Comparison of ENCODE assay signal across 20 mouse cellular contexts in the genomic region with DNA sequence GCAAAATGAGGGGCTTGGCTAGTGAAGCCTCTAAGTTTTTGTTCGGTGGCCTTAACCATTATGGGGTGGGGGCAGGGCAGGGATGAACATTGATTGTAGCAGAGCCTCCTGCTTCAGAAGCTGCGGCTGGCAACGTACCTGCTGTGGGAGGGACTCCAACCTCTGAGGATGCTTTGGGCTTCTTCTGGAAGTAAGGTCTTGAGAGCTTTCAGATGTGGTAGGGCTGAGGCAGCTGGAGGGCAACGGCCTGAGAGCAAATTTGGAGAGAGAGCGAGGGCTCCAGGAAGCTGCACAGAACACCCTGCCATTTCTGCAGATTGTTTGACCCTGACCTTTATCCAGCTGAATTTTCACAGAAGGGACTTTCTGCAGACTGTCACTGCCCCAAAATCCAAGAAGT.
"Had no signal": no experiment of that assay in that cellular context is flagged by ENCODE, and none has a peak within 500 bp of the region (broad histone marks: within the 10 kb centered on the region; RNA-seq: fewer than 3 reads in every experiment).

No protein-coding gene starts in this region.

- H3K27me3 ChIP-seq: limb, embryonic 12.5 days; limb, embryonic 15.5 days; stomach, embryonic 15.5 days had no signal

- H3K9me3 ChIP-seq: limb, embryonic 12.5 days; limb, embryonic 15.5 days; midbrain, embryonic 12.5 days; midbrain, embryonic 15.5 days; stomach, embryonic 15.5 days had no signal

- DNase-seq: kidney, adult 2 months; kidney, postnatal 25 days; layer of hippocampus, postnatal 36 days; liver, postnatal 0 days; lung, embryonic 14.5 days; right cerebral cortex, postnatal 25 days; spleen, adult 18-20 months had no signal

- H3K4me2 ChIP-seq: limb, embryonic 12.5 days; limb, embryonic 15.5 days; liver, embryonic 11.5 days; lung, embryonic 14.5 days; midbrain, embryonic 12.5 days; midbrain, embryonic 15.5 days; stomach, embryonic 15.5 days had no signal

- H3K36me3 ChIP-seq: limb, embryonic 12.5 days; limb, embryonic 15.5 days; midbrain, embryonic 12.5 days; midbrain, embryonic 15.5 days; stomach, embryonic 15.5 days had no signal

- ATAC-seq: intestine, postnatal 0 days; liver, postnatal 0 days; lung, postnatal 0 days; midbrain, embryonic 15.5 days had no signal

- H3K4me3 ChIP-seq: layer of hippocampus, adult 2 months; left cerebral cortex, adult 2 months; limb, embryonic 12.5 days; limb, embryonic 15.5 days; midbrain, embryonic 12.5 days; midbrain, embryonic 15.5 days; stomach, embryonic 15.5 days had no signal

- H3K27ac ChIP-seq: kidney, postnatal 0 days; layer of hippocampus, adult 2 months; left cerebral cortex, adult 2 months; limb, embryonic 12.5 days; limb, embryonic 15.5 days; liver, embryonic 14.5 days; macrophage; midbrain, embryonic 12.5 days; midbrain, embryonic 15.5 days; stomach, embryonic 15.5 days had no signal

- H3K9ac ChIP-seq: limb, embryonic 12.5 days; limb, embryonic 15.5 days; liver, embryonic 14.5 days; liver, postnatal 0 days; lung, embryonic 14.5 days; midbrain, embryonic 12.5 days; midbrain, embryonic 15.5 days; stomach, embryonic 15.5 days had no signal

- H3K4me1 ChIP-seq: stomach, embryonic 15.5 days had no signal
